Mouse (Mus musculus) CD8-positive naive resting alpha-beta T cell, adult 2 months (primary cell): ENCODE results near the gene Zfp13.
"Not testable (repeated sequence)": the region's sequence is repeated elsewhere in the genome, so short reads cannot be mapped to it uniquely, and the experiment has no call there.

Source experiments
- DNase-seq, 2 experiments: peaks; one replicate each; pipeline ENCODE4 v3.0.0; 2022; ENCODE audit warnings: low read depth in 2 of 2, low spot score in 2 of 2

The Zfp13 gene

DNA sequence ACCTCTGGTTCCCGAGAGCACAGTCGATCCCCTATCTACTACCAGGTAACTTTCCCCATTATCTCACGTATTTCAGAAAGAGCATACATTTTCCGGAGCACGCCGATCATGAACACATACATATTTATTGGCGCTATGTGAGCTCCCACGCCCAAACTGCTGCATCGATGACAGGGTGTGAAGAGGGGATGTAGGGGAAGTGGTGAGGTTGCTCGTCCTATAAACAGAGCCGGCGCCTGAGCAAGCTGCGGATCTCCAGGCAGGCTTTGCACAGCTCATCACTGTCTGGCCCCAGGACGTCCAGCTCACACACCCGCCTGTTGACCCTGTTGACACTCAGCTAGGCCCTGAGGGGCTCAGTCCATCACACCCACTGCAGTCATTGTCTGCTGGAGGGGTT is 48.4 kb downstream of the Zfp13 start:
- DNase-seq = peak; percentile 30 to 35

DNA sequence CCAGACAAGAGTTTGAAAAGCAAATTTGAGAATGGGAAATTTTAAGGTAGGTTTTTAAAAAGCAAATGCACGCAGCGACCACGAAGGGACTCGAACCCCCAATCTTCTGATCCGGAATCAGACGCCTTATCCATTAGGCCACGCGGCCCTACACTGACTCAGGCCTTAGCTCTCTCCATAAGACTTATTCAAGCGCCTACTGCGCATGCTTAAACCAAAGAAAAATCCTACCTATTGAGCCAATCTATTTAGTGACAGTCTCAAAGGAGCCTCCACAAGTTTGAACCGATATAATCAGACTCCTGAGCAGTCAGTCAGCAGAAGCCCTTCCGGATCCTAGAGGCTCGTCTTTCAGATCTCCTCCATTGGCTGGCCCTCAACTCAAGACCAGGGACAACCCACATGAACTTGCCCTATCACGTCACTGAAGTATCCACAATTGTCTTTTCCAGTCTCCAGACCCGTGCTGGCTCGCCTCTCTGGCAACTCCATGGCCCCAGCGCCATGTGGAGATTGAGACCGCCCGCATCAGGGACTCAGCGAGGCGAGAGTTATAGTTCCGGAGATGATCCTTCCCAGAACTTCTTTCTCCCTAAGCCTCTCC is 49.0 kb downstream of the Zfp13 start:
- peak; percentile 97 to 99 for DNase-seq

DNA sequence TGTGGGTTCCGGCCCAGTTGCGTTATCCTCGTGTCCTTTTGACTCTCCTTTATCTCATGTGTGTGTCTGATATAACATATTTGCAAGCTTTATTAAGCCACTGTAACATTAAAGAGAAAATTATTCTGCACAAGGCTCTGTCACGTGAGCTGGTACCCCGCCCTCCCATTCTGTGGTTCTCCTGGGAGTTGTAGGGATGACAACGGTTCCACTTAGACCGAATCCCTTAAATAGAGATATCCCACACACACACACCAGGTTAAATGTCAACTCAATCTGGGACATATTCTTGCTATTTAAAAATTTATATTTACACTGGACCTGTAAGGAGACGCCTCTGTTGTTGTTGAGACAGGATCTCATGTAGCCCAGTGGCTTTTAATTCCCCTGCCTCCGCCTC is 49.8 kb downstream of the Zfp13 start:
- DNase-seq = no peak

DNA sequence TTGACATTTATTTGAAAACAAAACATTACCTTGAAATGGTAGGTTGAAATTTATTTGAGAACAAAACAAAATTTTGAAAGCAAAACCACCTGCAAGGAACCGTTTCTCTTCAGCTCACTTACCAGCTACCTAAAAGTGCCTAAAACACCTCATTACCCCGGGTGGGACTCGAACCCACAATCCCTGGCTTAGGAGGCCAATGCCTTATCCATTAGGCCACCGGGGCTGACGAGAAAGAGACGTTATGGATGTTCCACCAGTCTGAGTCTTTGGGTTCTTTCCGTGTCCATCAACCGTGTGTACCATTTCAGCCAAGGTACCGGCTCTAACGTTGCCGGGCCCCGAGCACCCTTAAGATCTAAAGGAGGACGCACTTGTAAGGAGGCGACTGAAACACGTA is 50.7 kb downstream of the Zfp13 start:
- peak; percentile 67 to 72 for DNase-seq

DNA sequence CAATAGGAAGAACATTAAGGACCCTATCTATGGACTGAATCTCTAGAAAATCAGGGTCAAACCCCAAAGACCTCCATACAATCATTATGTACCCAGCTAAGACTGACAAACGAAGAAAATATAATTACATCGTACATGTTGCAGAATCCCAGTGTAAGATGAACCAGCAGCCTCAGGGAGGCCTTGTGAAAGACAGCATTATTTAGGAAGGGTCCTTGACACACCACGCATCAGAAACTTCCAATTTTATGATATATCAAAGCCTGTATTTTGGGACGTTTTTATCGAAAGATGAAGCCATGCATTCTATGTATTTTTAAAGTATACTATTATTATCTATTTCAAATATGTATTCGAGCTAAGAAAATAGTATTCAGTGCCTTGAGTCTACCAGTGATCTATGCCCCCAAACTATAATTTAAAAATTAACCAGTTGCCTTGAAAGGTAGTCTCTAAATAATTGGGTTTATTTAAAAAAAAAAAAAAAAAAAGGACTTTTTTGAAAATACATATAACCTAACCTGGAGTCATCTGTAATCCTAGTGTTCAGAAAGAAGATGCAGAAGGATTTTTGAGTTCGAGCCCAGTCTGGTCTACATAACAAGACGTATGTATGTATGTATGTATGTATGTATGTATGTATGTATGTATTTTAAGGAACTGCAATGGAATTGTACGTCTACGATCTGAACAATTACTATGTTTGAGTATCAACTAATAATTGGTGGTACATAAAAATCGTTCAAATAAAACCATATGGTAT is 51.4 kb downstream of the Zfp13 start:
- no peak for DNase-seq

DNA sequence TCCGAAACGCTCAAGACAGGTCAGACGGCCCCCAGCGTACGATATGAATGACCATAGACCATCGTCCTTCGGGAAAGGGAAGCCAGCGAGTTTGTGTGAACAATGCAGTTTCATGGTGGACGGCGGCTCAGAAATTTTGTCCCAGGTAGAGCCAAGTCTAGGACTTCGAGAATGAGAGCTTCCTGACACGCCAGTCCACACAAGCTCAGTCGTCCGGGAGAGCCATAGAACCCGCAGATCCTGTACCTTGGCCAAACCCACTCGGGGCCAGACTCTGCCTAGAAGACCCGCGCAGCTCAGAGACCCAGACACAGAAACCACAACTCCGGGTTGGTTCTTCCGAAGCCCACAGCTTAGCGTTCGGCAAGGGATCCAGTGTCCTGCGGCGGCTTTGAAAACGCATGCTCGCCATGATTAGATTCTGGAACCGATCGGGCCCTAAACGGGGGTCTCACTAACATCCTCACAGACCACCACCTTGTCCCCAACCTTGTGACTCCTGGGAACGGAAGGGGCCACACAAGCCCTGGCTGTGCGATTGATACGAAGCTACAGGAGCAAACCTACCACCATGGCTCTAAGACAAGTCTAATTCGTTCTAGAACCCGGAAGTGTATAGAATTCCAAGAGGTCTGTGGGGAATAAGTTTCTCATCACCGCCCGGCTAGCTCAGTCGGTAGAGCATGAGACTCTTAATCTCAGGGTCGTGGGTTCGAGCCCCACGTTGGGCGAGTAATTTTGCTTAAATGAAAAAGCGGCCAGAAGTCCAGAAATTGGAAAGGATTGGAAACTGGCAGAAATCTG is 52.4 kb downstream of the Zfp13 start:
- DNase-seq = peak; percentile 88 to 89

DNA sequence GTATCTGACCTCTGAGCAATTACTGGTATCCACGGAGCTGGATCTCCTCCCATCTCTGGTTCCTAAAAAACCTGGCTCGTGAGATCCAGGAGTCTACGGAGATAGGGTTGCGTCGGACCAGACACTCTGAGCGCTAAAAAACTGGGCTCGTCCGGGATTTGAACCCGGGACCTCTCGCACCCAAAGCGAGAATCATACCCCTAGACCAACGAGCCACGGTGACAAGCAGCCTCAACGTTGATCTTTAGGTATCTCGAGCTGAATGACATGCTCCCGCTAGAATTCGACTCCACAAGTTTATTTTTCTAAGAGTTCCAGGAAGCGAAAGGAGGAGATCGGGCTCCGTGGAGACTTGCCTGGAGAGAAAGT is 53.0 kb downstream of the Zfp13 start:
- DNase-seq = peak; percentile 76 to 80

DNA sequence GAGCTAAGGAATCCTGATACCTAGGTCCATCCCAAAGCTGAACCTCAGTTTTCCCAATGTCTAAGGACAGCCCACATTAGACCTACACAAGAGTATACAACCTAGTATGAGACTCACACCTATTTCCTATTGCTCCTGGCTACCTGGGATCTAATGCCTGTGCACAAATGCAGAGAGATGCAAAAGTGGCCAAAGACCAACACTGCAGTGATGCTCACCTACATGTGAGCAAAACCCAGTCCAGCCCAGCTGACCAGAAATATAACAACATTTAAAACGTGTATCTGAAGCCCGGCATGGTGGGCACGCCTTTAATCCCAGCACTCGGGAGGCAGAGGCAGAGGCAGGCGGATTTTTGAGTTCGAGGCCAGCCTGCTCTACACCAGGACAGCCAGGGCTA is 53.4 kb downstream of the Zfp13 start:
- DNase-seq = no peak

DNA sequence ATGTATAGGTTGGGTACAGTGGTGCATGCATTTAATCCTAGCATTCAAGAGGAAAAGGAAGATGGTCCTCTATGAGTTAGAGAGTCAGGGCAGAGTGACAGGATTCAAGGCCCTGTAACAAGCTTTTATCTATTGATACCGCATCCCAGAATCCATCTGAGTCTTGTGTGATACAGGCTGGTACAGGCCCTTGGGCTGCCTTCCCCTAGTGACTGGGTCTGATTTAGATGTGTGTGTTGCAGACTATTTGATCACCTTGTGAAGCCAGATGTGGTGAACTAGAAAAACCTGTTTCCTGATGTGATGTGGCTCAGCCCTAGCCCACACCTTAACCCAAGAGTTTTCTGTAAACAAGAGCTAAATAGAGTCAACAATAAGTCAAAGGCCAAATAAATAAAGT is 54.5 kb downstream of the Zfp13 start:
- no peak for DNase-seq

DNA sequence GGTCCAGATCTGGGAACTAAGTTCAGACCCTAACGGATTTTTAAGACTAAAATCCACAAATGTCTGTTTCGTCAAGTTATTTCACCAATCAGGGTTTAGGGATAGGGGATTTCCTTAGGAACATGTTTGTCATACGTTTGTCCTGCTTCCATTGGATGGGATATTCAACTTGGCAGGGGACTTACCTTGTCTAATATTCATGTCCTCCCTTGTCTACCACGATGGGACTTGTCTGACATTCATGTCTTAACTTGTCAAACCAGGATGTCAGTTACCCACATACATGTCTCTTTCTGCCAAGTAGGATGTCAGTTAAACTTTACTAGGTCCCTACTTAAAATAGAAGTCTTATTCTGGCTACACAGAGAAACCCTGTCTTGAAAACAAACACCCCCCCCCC is 55.3 kb downstream of the Zfp13 start:
- DNase-seq = no peak

DNA sequence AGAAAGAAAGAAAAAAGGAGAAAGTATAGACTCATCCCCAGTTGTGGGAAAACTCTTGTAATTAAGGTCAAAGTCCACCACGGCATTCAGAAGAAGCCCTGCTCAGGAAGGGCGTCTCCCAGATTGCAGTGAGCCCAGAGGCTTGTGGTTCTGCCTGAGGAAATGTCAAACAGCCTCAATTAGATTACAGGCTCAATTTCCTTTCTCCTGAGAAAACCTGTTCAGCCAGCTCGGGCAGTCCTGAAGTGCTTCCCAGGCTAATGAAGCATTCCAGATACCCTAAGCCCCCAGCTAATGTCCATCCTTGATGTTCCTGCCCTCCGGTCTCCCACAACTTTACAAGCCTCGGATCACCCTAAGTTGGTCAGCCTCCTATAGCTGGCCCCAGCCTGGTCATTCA is 56.0 kb downstream of the Zfp13 start:
- DNase-seq = no peak

DNA sequence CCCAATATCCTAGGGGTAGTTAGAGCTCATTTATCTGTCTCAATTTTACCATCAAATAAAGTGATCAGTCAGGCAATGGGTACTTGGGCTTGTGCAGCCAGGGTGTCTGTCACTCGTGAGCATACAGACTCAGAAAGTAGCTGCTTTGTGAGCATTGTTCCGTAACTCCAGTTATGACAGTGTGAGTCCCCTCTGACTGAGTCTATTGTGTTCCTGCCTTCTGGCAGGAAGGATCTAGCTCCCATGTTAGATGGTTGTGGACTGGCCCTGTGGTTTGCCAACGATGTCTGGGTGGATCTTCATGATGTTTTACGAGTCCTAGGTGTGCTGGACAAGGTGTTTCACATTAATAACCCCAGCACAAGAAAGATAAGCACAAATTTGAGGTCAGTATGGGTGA is 56.5 kb downstream of the Zfp13 start:
- DNase-seq = no peak

DNA sequence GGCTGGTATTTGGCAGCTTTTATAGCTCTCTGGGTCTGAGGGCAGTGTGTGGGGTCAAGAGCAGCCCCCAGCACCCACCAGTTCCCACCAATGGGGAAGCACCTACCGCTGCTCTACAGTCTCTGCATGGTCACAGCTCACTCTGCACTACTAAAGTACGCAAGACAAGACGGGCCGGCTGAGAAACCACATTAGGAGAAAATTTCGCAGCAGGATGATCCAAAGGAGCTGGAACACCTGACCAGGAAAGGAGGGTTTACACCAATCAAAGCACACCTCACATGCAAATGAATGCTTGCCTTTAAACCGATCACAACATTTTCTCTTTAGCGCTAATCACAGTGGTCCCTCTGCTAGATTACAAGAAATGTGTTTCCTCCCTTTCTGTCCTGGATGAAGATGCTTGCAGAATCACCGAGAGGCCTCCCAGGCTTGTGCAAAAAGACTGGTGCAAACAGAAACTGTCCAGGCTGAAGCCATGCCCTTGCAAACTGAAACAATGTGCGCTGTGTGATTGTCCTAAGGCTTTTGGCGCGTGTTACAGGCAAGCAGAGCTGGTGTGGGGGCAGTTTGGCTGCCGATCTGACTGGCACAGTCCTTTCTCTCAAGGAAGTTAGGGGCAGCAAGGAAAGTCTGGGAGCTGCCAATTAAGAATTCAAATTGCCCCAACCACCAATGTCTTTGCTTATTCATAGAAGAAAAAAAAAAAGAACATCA is 57.1 kb downstream of the Zfp13 start:
- no peak for DNase-seq

DNA sequence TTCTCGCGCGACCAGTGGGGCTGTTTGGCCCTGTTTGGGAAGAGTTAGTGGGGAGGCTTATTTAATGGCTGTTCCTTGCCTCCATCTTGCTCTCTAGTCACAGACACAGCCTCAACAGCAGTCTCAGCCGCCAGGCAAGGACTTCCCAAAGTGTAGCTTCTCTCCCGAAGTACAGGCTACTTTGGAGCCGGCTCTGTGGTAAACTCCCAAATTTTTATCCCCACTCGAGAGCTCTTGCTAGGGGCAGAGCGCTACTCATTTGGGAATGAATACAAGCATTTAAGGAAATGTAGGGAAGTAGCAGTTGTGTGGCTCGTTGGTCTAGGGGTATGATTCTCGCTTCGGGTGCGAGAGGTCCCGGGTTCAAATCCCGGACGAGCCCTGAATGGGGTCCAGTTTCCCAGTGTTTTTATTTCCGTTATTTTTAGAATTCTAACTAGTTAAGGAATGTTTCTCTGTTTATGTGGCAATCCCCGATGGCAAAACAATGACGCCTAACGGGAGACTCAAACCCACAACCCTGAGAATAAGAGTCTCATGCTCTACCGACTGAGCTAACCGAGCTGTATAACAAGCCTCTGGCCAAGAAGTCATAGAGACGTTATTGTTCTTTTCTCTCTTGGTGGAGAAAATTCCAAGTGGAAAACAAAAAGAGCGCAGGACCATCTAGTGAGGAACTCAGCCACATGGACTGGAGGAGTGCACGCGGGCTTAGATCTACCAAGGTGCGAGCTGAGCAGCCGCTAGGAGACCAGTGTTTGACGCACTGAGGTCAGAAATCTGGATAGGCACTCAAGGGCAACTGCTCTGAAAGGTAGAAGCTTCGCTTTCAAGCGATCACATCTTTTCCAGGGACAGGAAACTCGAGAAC is 58.4 kb downstream of the Zfp13 start:
- no peak for DNase-seq

DNA sequence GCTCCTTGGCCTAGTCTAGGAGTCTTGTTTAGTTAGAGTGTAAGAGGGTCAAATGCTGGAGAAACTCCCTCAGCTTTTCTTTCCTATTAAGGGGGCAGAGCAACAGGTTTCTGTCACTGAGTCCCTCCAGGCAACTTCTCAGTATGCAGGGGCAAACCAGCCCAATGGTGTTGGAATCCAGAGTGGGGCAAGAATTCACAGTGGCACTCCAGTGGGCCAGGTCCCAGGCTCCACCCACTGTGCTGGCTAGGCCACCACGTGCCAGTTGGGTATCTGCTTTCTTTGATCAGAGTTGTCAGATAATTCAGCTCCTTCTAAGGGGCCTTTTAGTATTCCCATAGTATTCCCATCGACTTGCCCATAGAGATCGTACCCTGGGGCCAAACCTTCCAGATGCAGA is 59.2 kb downstream of the Zfp13 start:
- DNase-seq = no peak

DNA sequence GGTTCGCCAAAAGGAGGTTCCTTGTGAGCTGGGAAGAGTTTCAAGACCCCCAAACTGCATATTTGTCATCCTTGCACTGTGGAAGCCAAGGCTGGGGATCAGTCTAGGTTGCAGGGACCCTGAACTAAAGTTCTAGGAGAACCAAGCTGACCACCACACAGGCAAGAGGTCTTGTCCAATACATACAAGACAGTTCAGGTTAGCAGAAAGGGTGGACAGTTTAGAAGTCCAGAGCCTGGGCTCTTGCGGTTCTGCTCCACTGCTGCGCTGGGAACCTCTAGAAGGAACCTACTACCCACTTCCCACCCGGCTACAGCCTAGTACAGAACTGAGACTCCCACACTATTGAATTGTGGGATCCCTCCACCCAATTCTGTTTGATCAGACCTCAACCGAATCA is 59.7 kb downstream of the Zfp13 start:
- DNase-seq = no peak

DNA sequence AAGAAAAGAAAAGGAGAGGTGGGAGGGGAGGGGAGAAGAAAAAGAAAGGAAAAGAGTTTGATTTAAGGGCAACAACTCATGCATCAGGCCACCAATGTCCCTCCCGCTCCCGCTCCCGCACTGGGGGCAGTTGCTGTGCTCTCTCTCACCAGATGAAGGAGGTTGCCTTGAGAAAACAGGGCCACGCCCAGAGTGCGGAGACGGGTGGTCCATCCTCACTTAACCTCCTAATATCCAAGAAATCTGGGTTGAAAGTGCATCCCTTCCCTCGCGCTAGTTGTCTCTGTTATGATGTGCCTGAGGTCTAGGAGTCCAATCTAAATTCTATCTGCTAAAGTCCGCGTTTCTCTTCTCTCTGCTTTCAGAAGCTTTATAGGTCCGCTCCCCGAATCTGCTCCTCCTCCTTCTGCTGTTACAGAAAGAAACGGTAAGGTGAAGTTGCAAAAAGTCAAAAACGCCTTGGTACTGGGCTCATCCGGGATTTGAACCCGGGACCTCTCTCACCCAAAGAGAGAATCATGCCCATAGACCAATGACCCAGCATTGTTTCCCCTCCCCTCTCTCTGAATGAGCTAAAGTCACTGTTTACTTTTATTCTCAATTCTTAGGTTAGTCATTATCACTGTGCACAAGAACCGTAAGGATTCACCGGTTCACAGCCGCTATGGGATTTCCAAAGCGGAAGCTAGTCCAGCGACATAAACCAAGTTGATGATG is 60.8 kb downstream of the Zfp13 start:
- DNase-seq = no peak

DNA sequence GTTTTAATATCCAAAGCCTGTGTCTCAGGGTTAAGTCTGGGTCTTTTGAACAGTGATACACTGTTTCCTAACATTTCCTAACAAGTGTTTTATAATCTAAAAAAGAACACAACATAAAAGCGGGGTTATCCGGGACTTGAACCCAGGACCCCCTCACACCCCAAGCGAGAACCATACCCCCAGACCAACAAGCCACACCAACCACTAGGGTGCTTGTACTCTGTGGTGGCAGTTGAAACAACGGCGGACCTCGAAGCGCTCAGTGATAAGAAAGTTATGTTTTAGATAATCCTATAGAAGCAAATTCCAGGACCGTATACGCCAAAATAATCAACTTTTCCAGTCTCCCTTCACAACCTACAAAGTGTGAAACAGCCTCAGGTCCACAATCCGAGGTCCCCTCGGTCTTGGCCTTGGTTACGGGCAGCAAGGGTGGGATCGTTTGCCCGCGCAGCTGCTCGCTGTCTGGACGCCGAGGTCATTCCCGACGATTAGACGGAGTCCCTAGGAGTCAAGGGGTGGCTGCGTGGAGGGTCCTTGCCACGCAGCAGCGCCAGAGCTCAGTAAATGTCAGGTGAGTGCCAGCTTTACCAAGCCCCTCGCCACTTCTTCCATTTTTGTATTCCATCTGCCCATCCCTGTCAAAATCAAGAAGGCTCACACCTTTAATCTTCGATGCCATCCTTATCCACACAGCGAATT is 61.6 kb downstream of the Zfp13 start:
- DNase-seq = no peak

DNA sequence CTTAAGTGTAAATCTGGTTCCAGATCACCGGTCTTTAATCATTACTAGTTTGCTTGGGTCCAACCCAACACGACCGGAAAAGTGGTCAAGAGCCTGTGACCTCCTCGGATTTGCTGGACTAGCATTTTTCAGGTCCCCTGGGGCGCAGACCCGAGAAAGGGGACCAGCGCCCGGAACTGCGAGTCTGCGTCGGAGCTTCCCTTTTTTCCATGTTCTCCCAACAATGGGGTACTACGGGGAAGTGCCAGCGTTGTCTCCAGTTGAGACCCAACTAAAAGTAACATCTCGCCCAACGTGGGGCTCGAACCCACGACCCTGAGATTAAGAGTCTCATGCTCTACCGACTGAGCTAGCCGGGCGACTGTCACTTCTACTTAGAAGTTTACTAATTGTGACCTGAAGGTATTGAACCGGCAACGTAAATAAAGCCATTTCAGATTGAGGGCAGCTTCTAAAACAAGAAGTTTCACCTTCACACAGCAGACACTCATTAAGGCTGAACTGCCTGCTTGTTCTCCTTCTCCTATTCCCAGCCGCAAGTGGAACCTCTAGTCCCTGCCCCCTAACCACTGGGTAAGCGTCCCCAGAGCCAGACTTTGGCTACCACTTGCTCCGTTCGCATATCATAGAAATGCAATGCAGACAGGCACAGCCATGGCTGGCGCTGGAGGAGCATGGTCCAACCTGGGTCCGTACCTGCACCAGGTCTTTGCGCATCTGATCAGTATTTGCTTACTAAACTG is 64.1 kb downstream of the Zfp13 start:
- DNase-seq = not testable (repeated sequence)
